Mouse (Mus musculus): ENCODE data around the gene Lrrc34.

DNA sequence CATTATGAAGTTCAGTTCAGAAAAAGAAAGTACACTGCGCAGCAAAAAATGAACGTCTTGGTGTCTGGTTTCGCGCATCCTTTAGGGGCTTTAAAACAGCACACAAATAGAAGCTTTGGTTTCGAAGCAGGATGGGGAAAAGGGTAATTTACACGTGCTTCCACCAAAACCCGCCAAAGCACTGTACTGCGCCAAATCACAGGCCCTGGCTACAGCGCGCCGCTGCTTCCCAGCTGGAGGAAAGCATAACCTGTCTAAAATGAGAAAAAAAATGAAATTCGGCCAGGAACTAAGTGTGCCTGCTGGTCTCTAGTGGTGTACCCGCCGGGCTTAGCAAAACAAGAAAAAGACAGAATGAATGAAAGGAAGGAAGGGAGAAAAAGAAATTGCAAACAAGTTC is 47.0 kb downstream of the Lrrc34 start:
- no peak for TF ChIP-seq CTCF (conservative IDR thresholded peaks at IDR 0.05; ENCODE audit: low read length)
- TF ChIP-seq POU5F1 (IDR thresholded peaks at IDR 0.05; ENCODE audit: borderline replicate concordance, low read length) = no peak
- TF ChIP-seq NANOG (IDR thresholded peaks at IDR 0.05; ENCODE audit: borderline replicate concordance, low read length) = no peak
